Mouse (Mus musculus): ENCODE measurements around the gene Heg1. TPM values are rescaled to one million over a fixed set of nuclear protein-coding genes. Genes with fewer than 3 reads are reported as not detected.

Gene Heg1
- polyA plus RNA-seq, 1 experiment from 2014 or later, result 37.7 TPM

GRCm38 (mm10) chr16:33770778-33771454 is 86.7 kb downstream of the Heg1 start:
- 96% methylated on average over 4 of the region's 4 CpGs for WGBS
- Histone ChIP-seq H3K9me3 (no peaks in the 10 kb centered on the region), H3K9ac (no peak overlapping the region), H3K4me3 (replicated peaks) (no peak overlapping the region), H3K4me2 (no peak overlapping the region), H3K4me1 (no peaks in the 10 kb centered on the region), H3K36me3 (replicated peaks) (peaks cover 19% of the 10 kb centered on the region), H3K27me3 (no peaks in the 10 kb centered on the region), H3K27ac (no peak overlapping the region)
- ATAC-seq (ENCODE audit: low FRiP score), result no peak

GRCm38 (mm10) chr16:33772809-33773208 is 88.6 kb downstream of the Heg1 start:
- no peak overlapping the region for H3K4me2 ChIP-seq
- H3K27me3 ChIP-seq, result no peaks in the 10 kb centered on the region
- no peak overlapping the region for H3K4me3 ChIP-seq (replicated peaks)
- ATAC-seq (ENCODE audit: low FRiP score), result no peak
- H3K9ac ChIP-seq, result no peak overlapping the region
- H3K36me3 ChIP-seq (replicated peaks), result peaks cover 6% of the 10 kb centered on the region; the same call in 1 of the 2 replicates
- 87% methylated on average over 5 of the region's 5 CpGs for WGBS
- no peaks in the 10 kb centered on the region for H3K9me3 ChIP-seq
- H3K4me1 ChIP-seq, result no peaks in the 10 kb centered on the region
- no peak overlapping the region for H3K27ac ChIP-seq

- no peaks in the 10 kb centered on the region for H3K4me1 ChIP-seq
- no peak overlapping the region for H3K4me3 ChIP-seq (replicated peaks)
- H3K27ac ChIP-seq, result no peak overlapping the region
- no peaks in the 10 kb centered on the region for H3K36me3 ChIP-seq (replicated peaks)
- no peak overlapping the region for H3K9ac ChIP-seq
- no peaks in the 10 kb centered on the region for H3K9me3 ChIP-seq
- H3K4me2 ChIP-seq, result no peak overlapping the region
- ATAC-seq (ENCODE audit: low FRiP score), result no peak
- WGBS, result 70% methylated on average over 3 of the region's 3 CpGs
- H3K27me3 ChIP-seq, result no peaks in the 10 kb centered on the region
Measured at GRCm38 (mm10) chr16:33774972-33775371, 90.8 kb downstream of the Heg1 start.

GRCm38 (mm10) chr16:33775733-33776335 is 91.7 kb downstream of the Heg1 start:
- 94% methylated on average over 1 of the region's 1 CpGs for WGBS

GRCm38 (mm10) chr16:33776766-33777529 is 92.8 kb downstream of the Heg1 start:
- Histone ChIP-seq H3K4me3 (replicated peaks) (no peak overlapping the region), H3K4me1 (no peaks in the 10 kb centered on the region), H3K4me2 (no peak overlapping the region), H3K27ac (no peak overlapping the region), H3K9ac (no peak overlapping the region), H3K36me3 (replicated peaks) (no peaks in the 10 kb centered on the region), H3K9me3 (no peaks in the 10 kb centered on the region), H3K27me3 (no peaks in the 10 kb centered on the region)
- 86% methylated on average over 7 of the region's 7 CpGs for WGBS
- no peak for ATAC-seq (ENCODE audit: low FRiP score)

More at GRCm38 (mm10) chr16:33775733-33776335, 91.7 kb downstream of the Heg1 start:
- H3K27me3 ChIP-seq, result no peaks in the 10 kb centered on the region
- H3K4me3 ChIP-seq (replicated peaks), result no peak overlapping the region
- H3K36me3 ChIP-seq (replicated peaks), result no peaks in the 10 kb centered on the region
- no peak overlapping the region for H3K27ac ChIP-seq
- H3K9me3 ChIP-seq, result no peaks in the 10 kb centered on the region
- H3K4me2 ChIP-seq, result no peak overlapping the region
- no peak overlapping the region for H3K9ac ChIP-seq
- no peak for ATAC-seq (ENCODE audit: low FRiP score)
- no peaks in the 10 kb centered on the region for H3K4me1 ChIP-seq

GRCm38 (mm10) chr16:33777607-33778006 is 93.4 kb downstream of the Heg1 start:
- Histone ChIP-seq H3K36me3 (replicated peaks) (no peaks in the 10 kb centered on the region), H3K9me3 (no peaks in the 10 kb centered on the region), H3K4me1 (no peaks in the 10 kb centered on the region), H3K27me3 (no peaks in the 10 kb centered on the region), H3K4me2 (no peak overlapping the region), H3K9ac (no peak overlapping the region), H3K27ac (no peak overlapping the region), H3K4me3 (replicated peaks) (no peak overlapping the region)
- no peak for ATAC-seq (ENCODE audit: low FRiP score)
- 92% methylated on average over 6 of the region's 6 CpGs for WGBS

- Histone ChIP-seq H3K27me3 (no peaks in the 10 kb centered on the region), H3K36me3 (replicated peaks) (no peaks in the 10 kb centered on the region), H3K4me1 (no peaks in the 10 kb centered on the region), H3K9me3 (no peaks in the 10 kb centered on the region), H3K27ac (no peak overlapping the region), H3K9ac (no peak overlapping the region), H3K4me3 (replicated peaks) (no peak overlapping the region), H3K4me2 (no peak overlapping the region)
- no peak for ATAC-seq (ENCODE audit: low FRiP score)
- 83% methylated on average over 5 of the region's 5 CpGs for WGBS
Measured at GRCm38 (mm10) chr16:33781789-33782728, 97.9 kb downstream of the Heg1 start.

GRCm38 (mm10) chr16:33782729-33783091 is 98.5 kb downstream of the Heg1 start:
- H3K27ac ChIP-seq, result no peak overlapping the region
- H3K36me3 ChIP-seq (replicated peaks), result no peaks in the 10 kb centered on the region
- ATAC-seq (ENCODE audit: low FRiP score), result no peak
- no peaks in the 10 kb centered on the region for H3K9me3 ChIP-seq
- no peak overlapping the region for H3K9ac ChIP-seq
- 83% methylated on average over 1 of the region's 1 CpGs for WGBS
- H3K4me3 ChIP-seq (replicated peaks), result no peak overlapping the region
- no peaks in the 10 kb centered on the region for H3K27me3 ChIP-seq
- H3K4me2 ChIP-seq, result no peak overlapping the region
- H3K4me1 ChIP-seq, result no peaks in the 10 kb centered on the region

- Histone ChIP-seq H3K36me3 (replicated peaks) (no peaks in the 10 kb centered on the region), H3K4me3 (replicated peaks) (no peak overlapping the region), H3K27ac (no peak overlapping the region), H3K9me3 (no peaks in the 10 kb centered on the region), H3K9ac (no peak overlapping the region), H3K27me3 (no peaks in the 10 kb centered on the region), H3K4me2 (no peak overlapping the region), H3K4me1 (no peaks in the 10 kb centered on the region)
- 95% methylated on average over 1 of the region's 1 CpGs for WGBS
- ATAC-seq (ENCODE audit: low FRiP score), result no peak
Measured at GRCm38 (mm10) chr16:33784547-33784946, 100.4 kb downstream of the Heg1 start.

GRCm38 (mm10) chr16:33785092-33785704 is 101.0 kb downstream of the Heg1 start:
- ATAC-seq (ENCODE audit: low FRiP score), result no peak
- Histone ChIP-seq H3K27me3 (no peaks in the 10 kb centered on the region), H3K9me3 (no peaks in the 10 kb centered on the region), H3K4me3 (replicated peaks) (no peak overlapping the region), H3K4me2 (no peak overlapping the region), H3K36me3 (replicated peaks) (no peaks in the 10 kb centered on the region), H3K27ac (no peak overlapping the region), H3K9ac (no peak overlapping the region), H3K4me1 (no peaks in the 10 kb centered on the region)
- WGBS, result 81% methylated on average over 8 of the region's 8 CpGs

- Histone ChIP-seq H3K9ac (no peak overlapping the region), H3K27me3 (no peaks in the 10 kb centered on the region), H3K4me1 (no peaks in the 10 kb centered on the region), H3K9me3 (no peaks in the 10 kb centered on the region), H3K36me3 (replicated peaks) (no peaks in the 10 kb centered on the region), H3K4me3 (replicated peaks) (no peak overlapping the region), H3K27ac (no peak overlapping the region), H3K4me2 (no peak overlapping the region)
- no peak for ATAC-seq (ENCODE audit: low FRiP score)
- WGBS, result 88% methylated on average over 7 of the region's 7 CpGs
Measured at GRCm38 (mm10) chr16:33786657-33787390, 102.7 kb downstream of the Heg1 start.

Data from forebrain, embryonic 12.5 days (tissue).